Mouse (Mus musculus): Measurements from ENCODE around the gene Chst11.
A peak's percentile ranks its signal among the peaks of the same experiment; 100 is the strongest.

The Chst11 gene

GRCm38 (mm10) chr10:83036340-83037045 is 51.2 kb downstream of the Chst11 start:
- DNase-seq = no peak

GRCm38 (mm10) chr10:83038166-83038565 is 52.9 kb downstream of the Chst11 start:
- peak; percentile 11 for DNase-seq

GRCm38 (mm10) chr10:83039414-83039813 is 54.1 kb downstream of the Chst11 start:
- peak; percentile 59 for DNase-seq

GRCm38 (mm10) chr10:83041875-83042274 is 56.6 kb downstream of the Chst11 start:
- DNase-seq = no peak

GRCm38 (mm10) chr10:83042613-83043477 is 57.5 kb downstream of the Chst11 start:
- DNase-seq = no peak

- DNase-seq = no peak
These were observed 58.4 kb downstream of the Chst11 start for GRCm38 (mm10) chr10:83043478-83044259.

GRCm38 (mm10) chr10:83049174-83049780 is 64.0 kb downstream of the Chst11 start:
- DNase-seq = no peak

- no peak for DNase-seq
These were observed 68.7 kb downstream of the Chst11 start for GRCm38 (mm10) chr10:83053886-83054550.

GRCm38 (mm10) chr10:83056291-83056690 is 71.0 kb downstream of the Chst11 start:
- peak; percentile 46 for DNase-seq

- DNase-seq = no peak
These were observed 71.6 kb downstream of the Chst11 start for GRCm38 (mm10) chr10:83056866-83057265.

- DNase-seq = no peak
These were observed 74.9 kb downstream of the Chst11 start for GRCm38 (mm10) chr10:83060066-83060782.

- DNase-seq = no peak
These were observed 77.0 kb downstream of the Chst11 start for GRCm38 (mm10) chr10:83062315-83062714.

GRCm38 (mm10) chr10:83064796-83065195 is 79.5 kb downstream of the Chst11 start:
- DNase-seq = no peak

GRCm38 (mm10) chr10:83066159-83066558 is 80.9 kb downstream of the Chst11 start:
- no peak for DNase-seq

- no peak for DNase-seq
These were observed 82.0 kb downstream of the Chst11 start for GRCm38 (mm10) chr10:83067305-83067704.

GRCm38 (mm10) chr10:83068466-83068865 is 83.2 kb downstream of the Chst11 start:
- no peak for DNase-seq

GRCm38 (mm10) chr10:83069791-83070190 is 84.5 kb downstream of the Chst11 start:
- DNase-seq = no peak

GRCm38 (mm10) chr10:83071785-83072580 is 86.7 kb downstream of the Chst11 start:
- DNase-seq = peak; percentile 85

- DNase-seq = peak; percentile 68
These were observed 87.8 kb downstream of the Chst11 start for GRCm38 (mm10) chr10:83073119-83073518.

GRCm38 (mm10) chr10:83076816-83077215 is 91.5 kb downstream of the Chst11 start:
- no peak for DNase-seq

GRCm38 (mm10) chr10:83078723-83079122 is 93.4 kb downstream of the Chst11 start:
- no peak for DNase-seq
